Mouse (Mus musculus): Measurements from ENCODE around the gene AF067063. TPM values are rescaled to one million over a fixed set of nuclear protein-coding genes. Genes with fewer than 3 reads are reported as not detected.
A peak's percentile ranks its signal among the peaks of the same experiment; 100 is the strongest.
"Not testable (repeated sequence)": the region's sequence is repeated elsewhere in the genome, so short reads cannot be mapped to it uniquely, and the experiment has no call there.

The AF067063 gene
- not detected for total RNA-seq (2021)

- not testable (repeated sequence) for DNase-seq
Observed at GRCm38 (mm10) chr13:119830116-119830515, at the start of gene AF067063. Gene AF067063, minus strand, starts transcription at chr13:119830216.

GRCm38 (mm10) chr13:119864395-119864999, 34.5 kb upstream of the AF067063 start:
- not testable (repeated sequence) for DNase-seq

GRCm38 (mm10) chr13:119862399-119862798, 32.4 kb upstream of the AF067063 start:
- not testable (repeated sequence) for DNase-seq

GRCm38 (mm10) chr13:119839982-119840381, 10.0 kb upstream of the AF067063 start:
- DNase-seq = not testable (repeated sequence)

GRCm38 (mm10) chr13:119837719-119838337, 7.8 kb upstream of the AF067063 start:
- DNase-seq = peak; percentile 25

GRCm38 (mm10) chr13:119836324-119836811, 6.4 kb upstream of the AF067063 start:
- DNase-seq = not testable (repeated sequence)

- peak; percentile 53 for DNase-seq
Observed at GRCm38 (mm10) chr13:119835320-119836056, 5.5 kb upstream of the AF067063 start, which contains the start of gene D13Ertd608e. Gene D13Ertd608e, plus strand, starts transcription at chr13:119836006.

GRCm38 (mm10) chr13:119817579-119818206, 12.3 kb downstream of the AF067063 start:
- DNase-seq = no peak

GRCm38 (mm10) chr13:119816798-119817197, 13.2 kb downstream of the AF067063 start:
- DNase-seq = no peak

- peak; percentile 27 for DNase-seq
Observed at GRCm38 (mm10) chr13:119810031-119810430, 20.0 kb downstream of the AF067063 start.

GRCm38 (mm10) chr13:119808937-119809336, 21.1 kb downstream of the AF067063 start:
- DNase-seq = no peak

GRCm38 (mm10) chr13:119797656-119798055, 32.4 kb downstream of the AF067063 start:
- no peak for DNase-seq

- no peak for DNase-seq
Observed at GRCm38 (mm10) chr13:119792791-119793404, 37.1 kb downstream of the AF067063 start.

- no peak for DNase-seq
Observed at GRCm38 (mm10) chr13:119791580-119792135, 38.4 kb downstream of the AF067063 start.

GRCm38 (mm10) chr13:119790761-119791579, 39.0 kb downstream of the AF067063 start, which contains the start of gene Zfp131:
Gene Zfp131, minus strand, starts transcription at chr13:119790889.
- peak; percentile 95 for DNase-seq

GRCm38 (mm10) chr13:119789851-119790717, 39.9 kb downstream of the AF067063 start:
- peak; percentile 79 for DNase-seq

- DNase-seq = no peak
Observed at GRCm38 (mm10) chr13:119783581-119783980, 46.4 kb downstream of the AF067063 start.

All from heart, postnatal 4 days (tissue).